Mouse (Mus musculus) forebrain, embryonic 11.5 days (tissue): ENCODE data around the gene Rnf212b. TPM values are rescaled to one million over a fixed set of nuclear protein-coding genes. Genes with fewer than 3 reads are reported as not detected.

ENCODE experiments used
- ATAC-seq: fragments of 200-750 bp; cut with Nextera tagmentation; replicated peaks from 2 replicates; pipeline ENCODE4 v1.8.0; 2017; ENCODE audit warnings: moderate TSS enrichment; ENCODE audit not compliant: low FRiP score
- DNase-seq: peaks from one replicate; pipeline ENCODE4 v3.0.0-alpha.2; 2017; ENCODE audit warnings: low spot score
- H3K27ac ChIP-seq: fragments of 300-500 bp; sonication (generic); 2 replicates; pipeline ENCODE4 v1.5.1; 2014; ENCODE audit warnings: low read depth, low read length
- H3K27me3 ChIP-seq: fragments of 300-500 bp; sonication (generic); 2 replicates; pipeline ENCODE4 v1.6.1; 2014; ENCODE audit warnings: mild to moderate bottlenecking, low read length, mixed read lengths; ENCODE audit not compliant: control insufficient read depth, insufficient read depth
- H3K36me3 ChIP-seq: fragments of 300-500 bp; sonication (generic); 2 replicates; pipeline ENCODE4 v1.6.1; 2014; ENCODE audit warnings: mild to moderate bottlenecking, low read length, moderate library complexity, mixed read lengths; ENCODE audit not compliant: control insufficient read depth, insufficient read depth
- H3K4me1 ChIP-seq: fragments of 300-500 bp; sonication (generic); replicated peaks from 2 replicates; pipeline ENCODE4 v1.6.1; 2014; ENCODE audit warnings: low read length, mixed read lengths; ENCODE audit not compliant: control insufficient read depth, insufficient read depth
- H3K4me2 ChIP-seq: fragments of 300-500 bp; sonication (generic); 2 replicates; pipeline ENCODE4 v1.6.1; 2014; ENCODE audit warnings: low read depth, mild to moderate bottlenecking, low read length, moderate library complexity, mixed read lengths; ENCODE audit not compliant: severe bottlenecking
- H3K4me3 ChIP-seq: fragments of 300-500 bp; sonication (generic); 2 replicates; pipeline ENCODE4 v1.5.1; 2014; ENCODE audit warnings: low read depth, low read length
- H3K9ac ChIP-seq: fragments of 300-500 bp; sonication (generic); 2 replicates; pipeline ENCODE4 v1.6.1; 2014; ENCODE audit warnings: low read length
- H3K9me3 ChIP-seq: fragments of 300-500 bp; sonication (generic); 2 replicates; pipeline ENCODE4 v1.6.1; 2016; ENCODE audit warnings: low read length, mixed read lengths; ENCODE audit not compliant: control insufficient read depth
- WGBS: fragments of 180-500 bp; shearing (Covaris S2); extraction: QIAGEN DNeasy Blood & Tissue Kit; methylation state at CpG from one replicate; pipeline ENCODE4 v1.1.7; 2014; 5-methylcytosine and 5-hydroxymethylcytosine counted together
- polyA plus RNA-seq: library from polyadenylated mRNA; unstranded; fragments of >200 nt; fragmentation: Nextera tagmentation; extraction: Ambion mirVana; gene quantifications from 2 replicates; pipeline ENCODE4 v1.2.1, GENCODE M21; 2014

The Rnf212b gene
- polyA plus RNA-seq, 1 experiment from 2014 or later, result not detected

GRCm38 (mm10) chr14:54808718-54809667 is 4.9 kb upstream of the Rnf212b start:
- Histone ChIP-seq H3K4me1 (no peaks in the 10 kb centered on the region), H3K4me3 (no peak overlapping the region), H3K4me2 (no peak overlapping the region), H3K27me3 (no peaks in the 10 kb centered on the region), H3K36me3 (no peaks in the 10 kb centered on the region), H3K9ac (no peak overlapping the region), H3K9me3 (no peaks in the 10 kb centered on the region), H3K27ac (no peak overlapping the region)
- WGBS, result 76% methylated on average over 4 of the region's 4 CpGs
- DNase-seq (no peak), ATAC-seq (no peak)

- no peak for DNase-seq
- Histone ChIP-seq H3K4me3 (no peak overlapping the region), H3K9me3 (no peaks in the 10 kb centered on the region), H3K27ac (no peak overlapping the region), H3K27me3 (no peaks in the 10 kb centered on the region), H3K4me1 (no peaks in the 10 kb centered on the region), H3K36me3 (no peaks in the 10 kb centered on the region), H3K9ac (no peak overlapping the region), H3K4me2 (no peak overlapping the region)
- WGBS, result 91% methylated on average over 3 of the region's 3 CpGs
- no peak for ATAC-seq
Observed at GRCm38 (mm10) chr14:54809668-54810033, 4.3 kb upstream of the Rnf212b start.

- Histone ChIP-seq H3K9ac (no peak overlapping the region), H3K27ac (no peak overlapping the region), H3K4me1 (no peaks in the 10 kb centered on the region), H3K27me3 (no peaks in the 10 kb centered on the region), H3K9me3 (no peaks in the 10 kb centered on the region), H3K4me2 (no peak overlapping the region), H3K4me3 (no peak overlapping the region), H3K36me3 (no peaks in the 10 kb centered on the region)
- WGBS, result 72% methylated on average over 3 of the region's 3 CpGs
- DNase-seq, result no peak
- no peak for ATAC-seq
Observed at GRCm38 (mm10) chr14:54815737-54816136, 1.8 kb downstream of the Rnf212b start.

- no peak overlapping the region for H3K4me3 ChIP-seq
- H3K4me2 ChIP-seq, result no peak overlapping the region
- H3K4me1 ChIP-seq, result no peaks in the 10 kb centered on the region
- no peak for ATAC-seq
- no peak for DNase-seq
- H3K9me3 ChIP-seq, result no peaks in the 10 kb centered on the region
- H3K36me3 ChIP-seq, result no peaks in the 10 kb centered on the region
- WGBS, result 53% methylated on average over 2 of the region's 2 CpGs
- H3K27me3 ChIP-seq, result no peaks in the 10 kb centered on the region
- H3K9ac ChIP-seq, result no peak overlapping the region
- H3K27ac ChIP-seq, result no peak overlapping the region
Observed at GRCm38 (mm10) chr14:54817791-54818190, 3.9 kb downstream of the Rnf212b start.

- no peaks in the 10 kb centered on the region for H3K27me3 ChIP-seq
- H3K36me3 ChIP-seq, result no peaks in the 10 kb centered on the region
- no peak overlapping the region for H3K4me3 ChIP-seq
- WGBS, result 89% methylated on average over 2 of the region's 2 CpGs
- DNase-seq (no peak), ATAC-seq (no peak)
- H3K27ac ChIP-seq, result no peak overlapping the region
- H3K4me2 ChIP-seq, result no peak overlapping the region
- H3K9me3 ChIP-seq, result no peaks in the 10 kb centered on the region
- H3K4me1 ChIP-seq, result no peaks in the 10 kb centered on the region
- no peak overlapping the region for H3K9ac ChIP-seq
Observed at GRCm38 (mm10) chr14:54822301-54822700, 8.4 kb downstream of the Rnf212b start.

- no peak overlapping the region for H3K27ac ChIP-seq
- no peaks in the 10 kb centered on the region for H3K4me1 ChIP-seq
- no peak overlapping the region for H3K9ac ChIP-seq
- no peak overlapping the region for H3K4me2 ChIP-seq
- 98% methylated on average over 1 of the region's 1 CpGs for WGBS
- H3K9me3 ChIP-seq, result no peaks in the 10 kb centered on the region
- DNase-seq (no peak), ATAC-seq (no peak)
- H3K4me3 ChIP-seq, result no peak overlapping the region
- no peaks in the 10 kb centered on the region for H3K27me3 ChIP-seq
- no peaks in the 10 kb centered on the region for H3K36me3 ChIP-seq
Observed at GRCm38 (mm10) chr14:54823716-54824115, 9.8 kb downstream of the Rnf212b start.

GRCm38 (mm10) chr14:54843461-54843860 is 29.5 kb downstream of the Rnf212b start:
- no peaks in the 10 kb centered on the region for H3K36me3 ChIP-seq
- 4% methylated on average over 4 of the region's 4 CpGs for WGBS
- no peaks in the 10 kb centered on the region for H3K9me3 ChIP-seq
- DNase-seq (no peak), ATAC-seq (no peak)
- no peaks in the 10 kb centered on the region for H3K4me1 ChIP-seq
- no peak overlapping the region for H3K4me2 ChIP-seq
- H3K27ac ChIP-seq, result no peak overlapping the region
- no peaks in the 10 kb centered on the region for H3K27me3 ChIP-seq
- H3K9ac ChIP-seq, result no peak overlapping the region
- no peak overlapping the region for H3K4me3 ChIP-seq

GRCm38 (mm10) chr14:54855726-54856125 is 41.8 kb downstream of the Rnf212b start:
- H3K4me2 ChIP-seq, result no peak overlapping the region
- no peaks in the 10 kb centered on the region for H3K9me3 ChIP-seq
- no peaks in the 10 kb centered on the region for H3K4me1 ChIP-seq
- H3K36me3 ChIP-seq, result no peaks in the 10 kb centered on the region; the same call in 1 of the 2 replicates
- no peak overlapping the region for H3K27ac ChIP-seq
- H3K9ac ChIP-seq, result no peak overlapping the region
- no peak overlapping the region for H3K4me3 ChIP-seq
- no peak for ATAC-seq
- no peak for DNase-seq
- no peaks in the 10 kb centered on the region for H3K27me3 ChIP-seq
- WGBS, result 95% methylated on average over 3 of the region's 3 CpGs

- DNase-seq (no peak), ATAC-seq (no peak)
- no peaks in the 10 kb centered on the region for H3K9me3 ChIP-seq
- no peak overlapping the region for H3K9ac ChIP-seq
- WGBS, result 90% methylated on average over 7 of the region's 7 CpGs
- H3K27me3 ChIP-seq, result no peaks in the 10 kb centered on the region
- no peaks in the 10 kb centered on the region; the same call in 1 of the 2 replicates for H3K36me3 ChIP-seq
- H3K4me2 ChIP-seq, result no peak overlapping the region
- H3K27ac ChIP-seq, result no peak overlapping the region
- no peak overlapping the region for H3K4me3 ChIP-seq
- H3K4me1 ChIP-seq, result no peaks in the 10 kb centered on the region
Observed at GRCm38 (mm10) chr14:54856703-54857102, 42.8 kb downstream of the Rnf212b start.
